Mouse (Mus musculus): ENCODE results near the gene Mdm4. TPM values are rescaled to one million over a fixed set of nuclear protein-coding genes. Genes with fewer than 3 reads are reported as not detected.

Mdm4 gene
- total and polyA plus RNA-seq, 2 experiments from 2014 or later = 28.2 to 54.4 TPM

GRCm38 (mm10) chr1:133059592-133059991 lies 29.2 kb upstream of the Mdm4 start:
- DNase-seq (ENCODE audit: low spot score) (no peak), ATAC-seq (ENCODE audit: low FRiP score) (no peak)
- H3K36me3 ChIP-seq (ENCODE audit: insufficient read depth, low read length) = no peaks in the 10 kb centered on the region
- no peak for TF ChIP-seq CTCF (IDR thresholded peaks at IDR 0.05)
- no peaks in the 10 kb centered on the region for H3K27me3 ChIP-seq (ENCODE audit: insufficient read depth, low read length)
- no peaks in the 10 kb centered on the region for H3K9me3 ChIP-seq (ENCODE audit: low read length)
- H3K4me2 ChIP-seq (ENCODE audit: low read depth, low read length, poor library complexity, severe bottlenecking) = no peak overlapping the region
- H3K4me3 ChIP-seq (ENCODE audit: low read depth, low read length) = no peak overlapping the region
- no peak overlapping the region for H3K27ac ChIP-seq (ENCODE audit: low read depth, low read length)
- H3K4me1 ChIP-seq (ENCODE audit: insufficient read depth, low read length) = no peaks in the 10 kb centered on the region
- no peak overlapping the region for H3K9ac ChIP-seq (replicated peaks; ENCODE audit: low read length, poor library complexity, severe bottlenecking)
- WGBS = 65% methylated on average over 2 of the region's 2 CpGs

GRCm38 (mm10) chr1:133057345-133058034 lies 27.1 kb upstream of the Mdm4 start:
- no peak overlapping the region for H3K4me3 ChIP-seq (ENCODE audit: low read depth, low read length)
- TF ChIP-seq CTCF (IDR thresholded peaks at IDR 0.05) = no peak
- H3K27ac ChIP-seq (ENCODE audit: low read depth, low read length) = no peak overlapping the region
- H3K27me3 ChIP-seq (ENCODE audit: insufficient read depth, low read length) = no peaks in the 10 kb centered on the region
- no peak overlapping the region for H3K4me2 ChIP-seq (ENCODE audit: low read depth, low read length, poor library complexity, severe bottlenecking)
- H3K9me3 ChIP-seq (ENCODE audit: low read length) = no peaks in the 10 kb centered on the region
- ATAC-seq (ENCODE audit: low FRiP score) = no peak
- no peaks in the 10 kb centered on the region for H3K4me1 ChIP-seq (ENCODE audit: insufficient read depth, low read length)
- no peak for DNase-seq (ENCODE audit: low spot score)
- 65% methylated on average over 7 of the region's 7 CpGs for WGBS
- no peaks in the 10 kb centered on the region for H3K36me3 ChIP-seq (ENCODE audit: insufficient read depth, low read length)
- H3K9ac ChIP-seq (replicated peaks; ENCODE audit: low read length, poor library complexity, severe bottlenecking) = no peak overlapping the region

- WGBS = 78% methylated on average over 8 of the region's 8 CpGs
- Histone ChIP-seq H3K27ac (ENCODE audit: low read depth, low read length) (no peak overlapping the region), H3K4me3 (ENCODE audit: low read depth, low read length) (no peak overlapping the region), H3K9me3 (ENCODE audit: low read length) (no peaks in the 10 kb centered on the region), H3K36me3 (ENCODE audit: insufficient read depth, low read length) (no peaks in the 10 kb centered on the region), H3K4me1 (ENCODE audit: insufficient read depth, low read length) (peaks cover 3% of the 10 kb centered on the region; the same call in 1 of the 2 replicates), H3K27me3 (ENCODE audit: insufficient read depth, low read length) (no peaks in the 10 kb centered on the region), H3K9ac (replicated peaks; ENCODE audit: low read length, poor library complexity, severe bottlenecking) (no peak overlapping the region), H3K4me2 (ENCODE audit: low read depth, low read length, poor library complexity, severe bottlenecking) (no peak overlapping the region)
- TF ChIP-seq CTCF (IDR thresholded peaks at IDR 0.05) = peak; percentile 15; the same call in 1 of the 2 replicates
- no peak for ATAC-seq (ENCODE audit: low FRiP score)
- DNase-seq (ENCODE audit: low spot score) = no peak
Observed at GRCm38 (mm10) chr1:133054326-133054725, 24.0 kb upstream of the Mdm4 start.

- Histone ChIP-seq H3K9me3 (ENCODE audit: low read length) (no peaks in the 10 kb centered on the region), H3K4me3 (ENCODE audit: low read depth, low read length) (no peak overlapping the region), H3K4me2 (ENCODE audit: low read depth, low read length, poor library complexity, severe bottlenecking) (no peak overlapping the region), H3K27me3 (ENCODE audit: insufficient read depth, low read length) (no peaks in the 10 kb centered on the region), H3K9ac (replicated peaks; ENCODE audit: low read length, poor library complexity, severe bottlenecking) (no peak overlapping the region), H3K4me1 (ENCODE audit: insufficient read depth, low read length) (peaks cover 11% of the 10 kb centered on the region; the same call in 1 of the 2 replicates), H3K27ac (ENCODE audit: low read depth, low read length) (no peak overlapping the region), H3K36me3 (ENCODE audit: insufficient read depth, low read length) (no peaks in the 10 kb centered on the region)
- ATAC-seq (ENCODE audit: low FRiP score) (no peak), DNase-seq (ENCODE audit: low spot score) (no peak)
- TF ChIP-seq CTCF (IDR thresholded peaks at IDR 0.05) = no peak
- WGBS = 70% methylated on average over 5 of the region's 5 CpGs
Observed at GRCm38 (mm10) chr1:133053034-133053433, 22.7 kb upstream of the Mdm4 start.

- no peaks in the 10 kb centered on the region for H3K36me3 ChIP-seq (ENCODE audit: insufficient read depth, low read length)
- H3K4me3 ChIP-seq (ENCODE audit: low read depth, low read length) = no peak overlapping the region
- DNase-seq (ENCODE audit: low spot score) (no peak), ATAC-seq (ENCODE audit: low FRiP score) (no peak)
- H3K27ac ChIP-seq (ENCODE audit: low read depth, low read length) = no peak overlapping the region
- H3K4me1 ChIP-seq (ENCODE audit: insufficient read depth, low read length) = peaks cover 11% of the 10 kb centered on the region; the same call in 1 of the 2 replicates
- no peaks in the 10 kb centered on the region for H3K27me3 ChIP-seq (ENCODE audit: insufficient read depth, low read length)
- peak; percentile 27 for TF ChIP-seq CTCF (IDR thresholded peaks at IDR 0.05)
- 88% methylated on average over 2 of the region's 2 CpGs for WGBS
- no peak overlapping the region for H3K4me2 ChIP-seq (ENCODE audit: low read depth, low read length, poor library complexity, severe bottlenecking)
- H3K9ac ChIP-seq (replicated peaks; ENCODE audit: low read length, poor library complexity, severe bottlenecking) = no peak overlapping the region
- H3K9me3 ChIP-seq (ENCODE audit: low read length) = no peaks in the 10 kb centered on the region
Observed at GRCm38 (mm10) chr1:133051829-133052228, 21.5 kb upstream of the Mdm4 start.

GRCm38 (mm10) chr1:133050001-133050431 lies 19.7 kb upstream of the Mdm4 start:
- Histone ChIP-seq H3K4me1 (ENCODE audit: insufficient read depth, low read length) (peaks cover 12% of the 10 kb centered on the region; the same call in 1 of the 2 replicates), H3K36me3 (ENCODE audit: insufficient read depth, low read length) (no peaks in the 10 kb centered on the region), H3K9me3 (ENCODE audit: low read length) (no peaks in the 10 kb centered on the region), H3K9ac (replicated peaks; ENCODE audit: low read length, poor library complexity, severe bottlenecking) (no peak overlapping the region), H3K27me3 (ENCODE audit: insufficient read depth, low read length) (no peaks in the 10 kb centered on the region), H3K4me3 (ENCODE audit: low read depth, low read length) (no peak overlapping the region), H3K27ac (ENCODE audit: low read depth, low read length) (no peak overlapping the region), H3K4me2 (ENCODE audit: low read depth, low read length, poor library complexity, severe bottlenecking) (no peak overlapping the region)
- WGBS = 21% methylated on average over 11 of the region's 11 CpGs
- no peak for DNase-seq (ENCODE audit: low spot score)
- no peak for ATAC-seq (ENCODE audit: low FRiP score)
- no peak for TF ChIP-seq CTCF (IDR thresholded peaks at IDR 0.05)
